Mouse (Mus musculus): Measurements from ENCODE around the gene Fsd1.
A peak's percentile ranks its signal among the peaks of the same experiment; 100 is the strongest.
"Not testable (repeated sequence)": the region's sequence is repeated elsewhere in the genome, so short reads cannot be mapped to it uniquely, and the experiment has no call there.

The Fsd1 gene

DNA sequence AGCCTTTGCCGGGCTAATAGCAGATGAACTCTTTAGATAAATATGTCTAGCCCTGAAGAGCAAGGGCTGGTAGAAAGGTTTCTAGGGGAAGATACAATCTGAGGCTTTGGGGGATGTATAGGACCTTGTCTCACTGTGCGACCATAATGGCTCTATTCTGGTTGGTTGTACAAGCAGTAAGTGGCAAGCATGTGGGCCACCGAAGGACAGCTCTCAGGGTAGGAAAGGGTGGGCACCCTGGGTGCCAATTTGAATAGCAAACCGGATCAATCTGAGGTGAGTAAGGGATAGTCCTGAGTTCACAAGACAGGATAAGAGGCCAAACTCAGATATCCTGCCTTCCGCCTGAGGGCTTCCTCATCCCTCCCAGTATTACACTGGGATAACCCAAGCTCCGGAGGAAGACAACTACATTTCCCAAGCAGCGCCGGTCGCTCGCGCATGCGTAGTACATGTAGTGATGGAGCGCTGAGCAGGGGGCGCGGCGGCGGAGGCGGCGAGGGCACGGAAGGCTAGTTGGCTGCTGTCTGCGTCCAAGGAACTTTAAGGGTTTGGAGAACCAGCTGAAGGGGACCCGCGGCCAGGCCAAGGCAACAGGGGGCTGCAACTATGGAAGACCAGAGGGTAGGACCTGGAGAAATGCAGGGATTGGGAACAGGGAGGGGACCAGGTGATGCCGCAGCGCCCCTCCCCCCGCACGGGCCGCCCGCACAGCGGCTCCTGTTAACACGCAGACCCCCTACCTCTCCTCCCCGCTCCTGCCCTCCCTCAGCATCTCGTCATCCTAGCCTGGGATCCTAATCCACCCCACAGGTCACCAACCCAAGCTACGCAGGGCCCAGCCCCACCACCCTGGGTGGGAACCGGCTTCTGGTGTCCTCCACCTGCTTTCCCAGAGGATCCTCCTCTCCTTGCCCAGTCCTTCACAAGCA lies at the start of gene Fsd1:
Gene Fsd1 (plus strand): TSS at position 480 of the 932 bp plus-strand sequence.
- peak; percentile 46 to 85 for DNase-seq (ENCODE audit: low spot score in 2 of 2)

DNA sequence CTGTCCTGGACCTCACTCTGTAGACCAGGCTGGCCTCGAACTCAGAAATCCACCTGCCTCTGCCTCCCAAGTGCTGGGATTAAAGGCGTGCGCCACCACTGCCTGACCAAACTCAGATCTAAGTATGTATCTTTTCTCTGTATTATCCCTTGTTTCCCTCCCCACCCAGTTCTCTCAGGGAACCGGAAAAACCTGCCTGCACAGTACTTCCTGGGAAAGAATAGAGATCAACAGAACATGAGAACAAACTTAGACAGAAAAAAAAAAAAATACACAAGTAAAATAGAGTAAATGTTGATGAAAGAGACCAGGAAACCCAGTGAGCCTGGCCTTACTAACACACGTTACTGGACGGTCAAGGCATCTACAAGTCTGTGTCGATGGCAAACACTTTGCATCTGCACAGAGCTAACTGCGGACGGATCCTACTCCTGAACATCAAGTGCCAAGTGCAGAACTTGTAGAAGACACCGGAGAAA lies 41.9 kb upstream of the Fsd1 start:
- not testable (repeated sequence) for DNase-seq (ENCODE audit: low spot score in 2 of 2)

DNA sequence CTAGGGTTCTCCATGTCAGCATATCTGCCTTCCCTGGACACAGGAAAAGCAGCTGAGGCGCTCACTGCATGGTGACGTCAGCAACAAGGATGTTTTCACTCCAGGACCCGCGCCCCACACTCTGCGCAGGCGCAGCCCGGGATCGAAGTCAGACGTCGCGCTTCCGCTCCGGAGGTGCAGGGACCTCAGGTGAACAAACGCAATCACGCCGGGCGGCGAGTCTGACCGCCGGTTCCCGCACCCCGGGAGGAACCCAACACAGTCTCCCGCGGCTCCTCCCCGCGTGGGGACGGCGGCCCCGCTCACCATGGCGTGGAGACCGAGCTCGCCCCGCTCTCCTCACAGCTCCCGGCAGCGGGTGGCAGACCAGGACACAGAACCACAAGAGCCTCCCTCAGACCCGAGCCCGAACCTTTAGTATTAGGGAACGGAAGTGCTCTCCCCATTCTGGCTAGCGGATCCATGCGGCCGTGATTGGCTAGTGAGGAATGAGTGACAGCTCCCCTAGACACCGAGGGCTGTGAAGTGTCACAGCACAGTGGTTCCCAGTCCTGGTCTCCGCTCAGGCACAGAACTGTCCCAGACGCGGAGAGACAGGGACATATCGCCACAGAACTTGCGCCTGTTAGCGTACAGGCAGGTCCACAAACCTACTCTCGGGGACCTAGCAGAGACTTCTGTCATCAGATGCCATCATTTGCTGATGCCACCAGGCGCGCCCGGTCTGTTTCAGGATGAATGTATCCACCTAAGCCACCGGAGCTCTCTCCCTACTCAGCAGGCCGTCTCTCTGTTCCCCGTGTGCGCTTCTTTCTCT lies 41.2 kb upstream of the Fsd1 start:
- DNase-seq (ENCODE audit: low spot score in 2 of 2), result peak; percentile 87 to 96

DNA sequence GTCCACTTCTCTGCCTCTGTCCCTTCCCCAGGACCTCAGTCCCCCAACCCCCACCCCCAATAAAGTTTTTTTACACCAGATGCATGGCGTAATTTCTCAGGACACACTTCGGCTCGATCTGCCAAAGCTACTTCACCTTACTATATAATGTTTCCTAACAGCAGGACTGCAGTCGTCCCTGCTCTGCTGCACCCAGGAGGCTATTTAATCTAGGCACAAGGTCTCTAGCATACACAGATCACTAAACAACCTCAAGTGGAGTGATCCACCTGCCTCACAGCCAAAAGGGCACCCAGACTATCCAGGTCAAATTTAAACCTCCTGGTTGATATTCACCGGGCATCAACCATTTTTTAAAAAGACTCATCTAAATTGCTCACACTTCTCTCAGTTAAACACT lies 40.6 kb upstream of the Fsd1 start:
- DNase-seq (ENCODE audit: low spot score in 2 of 2), result no peak

- no peak for DNase-seq (ENCODE audit: low spot score in 2 of 2)
These were observed 37.7 kb upstream of the Fsd1 start for GRCm38 (mm10) chr17:55948647-55949046.

DNA sequence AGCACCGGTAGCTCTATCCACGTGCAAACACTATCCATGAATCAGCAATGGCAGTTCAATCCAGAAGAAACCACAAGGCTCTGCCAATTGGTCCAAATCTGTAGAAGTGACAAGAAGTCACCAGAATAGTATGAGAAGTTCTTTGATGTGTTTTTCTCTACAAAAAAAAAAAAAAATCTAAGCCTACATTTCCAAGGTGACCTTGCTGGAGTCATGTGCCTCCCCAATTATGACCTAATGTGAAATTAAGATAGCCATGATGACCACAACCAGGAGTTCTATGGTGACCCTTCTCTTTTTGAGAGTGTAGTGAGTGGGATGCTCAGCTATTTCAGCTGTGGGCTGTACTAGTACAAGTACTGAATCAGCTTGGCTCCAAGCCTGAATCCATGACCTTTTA lies 36.9 kb upstream of the Fsd1 start, which contains the start of gene Zfp119b:
Gene Zfp119b (minus strand): TSS at position 101 of the 400 bp plus-strand sequence.
- no peak for DNase-seq (ENCODE audit: low spot score in 2 of 2)

DNA sequence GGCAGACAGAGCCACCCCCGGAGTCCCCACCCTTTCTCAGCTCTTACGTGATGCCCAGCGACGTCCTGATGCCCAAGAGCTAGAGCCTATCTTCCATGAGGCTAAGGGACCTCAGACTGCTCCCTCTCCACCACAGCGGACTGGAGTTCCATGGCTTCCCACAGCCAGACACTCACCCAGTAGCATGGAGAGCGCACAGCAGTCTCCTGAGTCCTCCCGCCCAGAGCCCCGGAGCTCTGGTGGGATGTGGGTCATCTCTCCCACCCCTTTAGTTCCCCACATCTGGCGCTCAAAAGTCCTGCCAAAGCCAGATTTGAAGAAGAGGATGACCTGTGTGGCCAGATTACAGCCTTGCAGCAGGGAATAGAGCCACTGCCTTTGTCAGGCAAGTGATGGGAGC lies 35.7 kb upstream of the Fsd1 start:
- DNase-seq (ENCODE audit: low spot score in 2 of 2), result no peak

GRCm38 (mm10) chr17:55952041-55952440 lies 34.3 kb upstream of the Fsd1 start:
- no peak for DNase-seq (ENCODE audit: low spot score in 2 of 2)

- no peak for DNase-seq (ENCODE audit: low spot score in 2 of 2)
These were observed 33.8 kb upstream of the Fsd1 start, which contains the start of gene Ebi3 for GRCm38 (mm10) chr17:55952447-55953027. TSS of gene Ebi3 (plus strand) at chr17:55952640.

GRCm38 (mm10) chr17:55953751-55954150 lies 32.6 kb upstream of the Fsd1 start:
- no peak for DNase-seq (ENCODE audit: low spot score in 2 of 2)

DNA sequence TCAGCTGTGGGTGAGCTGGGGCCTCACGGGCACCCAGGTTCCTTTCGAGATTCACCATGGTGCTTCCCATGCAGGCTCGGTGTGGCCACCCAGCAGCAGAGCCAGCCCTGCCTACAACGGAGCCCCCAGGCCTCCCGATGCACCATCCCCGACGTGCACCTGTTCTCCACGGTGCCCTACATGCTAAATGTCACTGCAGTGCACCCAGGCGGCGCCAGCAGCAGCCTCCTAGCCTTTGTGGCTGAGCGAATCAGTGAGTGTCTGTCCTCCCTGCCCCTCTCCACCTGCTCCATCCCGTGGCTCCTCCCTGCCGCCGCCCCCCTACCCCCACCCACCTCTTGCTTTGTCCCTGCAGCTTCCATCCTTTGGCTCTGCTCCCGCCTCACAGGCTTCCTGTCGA lies 32.1 kb upstream of the Fsd1 start:
- DNase-seq (ENCODE audit: low spot score in 2 of 2), result no peak

- peak in 1 of 2 experiments; percentile 80 for DNase-seq (ENCODE audit: low spot score in 2 of 2)
These were observed 30.2 kb upstream of the Fsd1 start for GRCm38 (mm10) chr17:55956129-55956528.

GRCm38 (mm10) chr17:55956591-55956990 lies 29.7 kb upstream of the Fsd1 start:
- DNase-seq (ENCODE audit: low spot score in 2 of 2), result no peak

GRCm38 (mm10) chr17:55957168-55957567 lies 29.1 kb upstream of the Fsd1 start:
- peak in 1 of 2 experiments; percentile 71 for DNase-seq (ENCODE audit: low spot score in 2 of 2)

GRCm38 (mm10) chr17:55957726-55958583 lies 28.4 kb upstream of the Fsd1 start:
- no peak for DNase-seq (ENCODE audit: low spot score in 2 of 2)

DNA sequence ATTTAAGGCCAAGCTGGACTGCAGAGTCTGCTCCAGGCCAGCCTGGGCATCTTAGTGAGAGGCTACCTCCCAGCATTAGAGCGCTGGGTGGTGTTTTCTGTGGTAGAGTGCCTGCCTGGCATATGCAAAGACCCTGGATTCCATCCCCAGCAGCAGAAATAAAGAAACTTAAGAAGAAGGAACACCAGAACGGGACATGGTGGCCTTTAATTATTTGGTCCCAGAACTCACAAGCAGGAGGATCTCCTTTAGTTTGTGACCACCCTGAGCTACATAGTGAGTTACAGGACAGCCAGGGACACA lies 27.8 kb upstream of the Fsd1 start:
- no peak for DNase-seq (ENCODE audit: low spot score in 2 of 2)

GRCm38 (mm10) chr17:55958918-55959728 lies 27.2 kb upstream of the Fsd1 start, which contains the start of gene Yju2:
TSS of gene Yju2 (plus strand) at chr17:55959099.
- peak; percentile 90 to 96 for DNase-seq (ENCODE audit: low spot score in 2 of 2)

DNA sequence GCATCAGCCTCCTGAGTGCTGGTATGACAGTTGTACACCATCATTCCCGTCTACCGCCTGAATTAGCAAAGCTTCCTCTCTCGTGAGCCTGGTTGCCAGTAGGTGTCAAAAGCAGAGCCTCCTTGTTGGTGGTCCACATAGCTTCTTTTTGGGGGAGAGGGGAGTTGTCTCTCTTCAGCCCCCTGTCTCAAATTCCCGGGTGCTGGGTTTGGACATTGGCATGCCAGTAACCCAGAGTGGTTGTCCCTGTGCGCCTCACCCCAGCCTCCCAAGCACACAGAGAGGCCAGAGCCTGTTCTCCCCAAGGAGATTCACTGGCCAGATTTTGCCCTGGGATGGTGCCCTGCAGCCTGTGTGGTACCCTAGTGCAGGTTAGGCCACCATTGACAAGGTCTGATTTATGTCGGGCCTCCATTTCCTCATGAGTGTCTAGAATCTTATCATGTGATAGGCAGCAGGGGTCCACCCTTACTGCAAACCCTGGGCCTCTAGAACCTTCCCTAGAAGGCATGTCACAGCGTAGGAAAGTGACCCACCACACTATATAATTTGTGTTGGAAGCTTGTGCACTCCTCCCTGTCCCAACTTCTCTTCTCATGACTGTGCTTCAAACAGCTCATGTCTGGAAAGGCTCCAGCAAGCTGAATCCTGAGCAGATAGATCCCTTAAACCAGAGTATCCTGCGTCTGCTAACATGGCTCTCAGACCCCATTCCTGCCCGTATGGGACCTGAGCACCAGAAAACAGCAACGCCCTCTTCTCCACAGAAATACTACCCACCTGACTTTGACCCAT lies 26.2 kb upstream of the Fsd1 start:
- DNase-seq (ENCODE audit: low spot score in 2 of 2), result no peak

DNA sequence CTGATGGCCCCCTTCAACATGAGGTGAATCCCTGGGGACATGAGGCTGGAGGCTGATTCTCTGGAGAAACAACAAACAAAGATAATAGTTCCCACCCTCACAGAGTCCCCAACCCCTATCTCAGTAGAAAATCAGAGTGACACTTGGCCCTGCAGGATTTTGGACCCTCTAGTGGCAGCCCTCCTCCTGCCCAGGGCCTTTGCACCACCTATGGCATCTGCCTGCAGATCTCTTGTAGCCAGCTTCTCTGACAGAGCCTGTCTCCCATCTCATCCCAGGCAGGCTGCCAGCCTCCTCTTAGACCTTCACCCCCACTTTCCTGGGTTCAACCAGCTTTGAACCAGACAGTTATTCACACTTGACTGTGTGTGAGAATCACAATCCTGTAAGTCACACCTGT lies 25.5 kb upstream of the Fsd1 start:
- no peak for DNase-seq (ENCODE audit: low spot score in 2 of 2)
